Mouse (Mus musculus): Measurements from ENCODE around the gene Gtf3c1. TPM values are rescaled to one million over a fixed set of nuclear protein-coding genes. Genes with fewer than 3 reads are reported as not detected.

Gtf3c1 gene
- total and polyA plus RNA-seq, 3 experiments = 23.7 to 36.1 TPM; not detected in 1

Other genes starting within 250 kb of the Gtf3c1 start
- gene Nsmce1, start 216.2 kb downstream of the Gtf3c1 start, total RNA-seq (2012; rRNA removed) = 58.1 and 59.7 TPM in 2 replicates
- 10 to 100 TPM in 1 of 2 experiments, not detected in 1; 59.2 TPM for gene Nsmce1, start 216.2 kb downstream of the Gtf3c1 start, polyA plus RNA-seq (2012; ENCODE audit: insufficient read depth in 1 of 2, insufficient read length in 2 of 2, low read depth in 1 of 2, low replicate concordance in 2 of 2, missing spikeins in 1 of 2)
- gene Il4ra, start 155.7 kb downstream of the Gtf3c1 start, total RNA-seq (2012; rRNA removed) = 2.9 and 3.6 TPM in 2 replicates
- 1 to 10 TPM in 1 of 2 experiments, not detected in 1; 5.0 TPM for gene Il4ra, start 155.7 kb downstream of the Gtf3c1 start, polyA plus RNA-seq (2012; ENCODE audit: insufficient read depth in 1 of 2, insufficient read length in 2 of 2, low read depth in 1 of 2, low replicate concordance in 2 of 2, missing spikeins in 1 of 2)
- gene Il21r, start 104.4 kb downstream of the Gtf3c1 start, total RNA-seq (2012; rRNA removed) = not detected in 2 replicates
- gene Il21r, start 104.4 kb downstream of the Gtf3c1 start, polyA plus RNA-seq (2012; ENCODE audit: insufficient read depth in 1 of 2, insufficient read length in 2 of 2, low read depth in 1 of 2, low replicate concordance in 2 of 2, missing spikeins in 1 of 2) = under 1 TPM in 1 of 2 experiments, not detected in 1; 0.06 TPM
- gene D430042O09Rik, start 108 bp upstream of the Gtf3c1 start, total RNA-seq (2012; rRNA removed) = 6.2 and 6.9 TPM in 2 replicates
- 10 to 100 TPM in 1 of 2 experiments, not detected in 1; 12.8 TPM for gene D430042O09Rik, start 108 bp upstream of the Gtf3c1 start, polyA plus RNA-seq (2012; ENCODE audit: insufficient read depth in 1 of 2, insufficient read length in 2 of 2, low read depth in 1 of 2, low replicate concordance in 2 of 2, missing spikeins in 1 of 2)